Mouse (Mus musculus) induced T-regulatory cell, adult 2 months (primary cell): ENCODE measurements around the gene Runx1.

Experiments used
- DNase-seq: peaks from one replicate; pipeline ENCODE4 v3.0.0-alpha.2; 2012; ENCODE audit warnings: low read depth

The Runx1 gene

DNA sequence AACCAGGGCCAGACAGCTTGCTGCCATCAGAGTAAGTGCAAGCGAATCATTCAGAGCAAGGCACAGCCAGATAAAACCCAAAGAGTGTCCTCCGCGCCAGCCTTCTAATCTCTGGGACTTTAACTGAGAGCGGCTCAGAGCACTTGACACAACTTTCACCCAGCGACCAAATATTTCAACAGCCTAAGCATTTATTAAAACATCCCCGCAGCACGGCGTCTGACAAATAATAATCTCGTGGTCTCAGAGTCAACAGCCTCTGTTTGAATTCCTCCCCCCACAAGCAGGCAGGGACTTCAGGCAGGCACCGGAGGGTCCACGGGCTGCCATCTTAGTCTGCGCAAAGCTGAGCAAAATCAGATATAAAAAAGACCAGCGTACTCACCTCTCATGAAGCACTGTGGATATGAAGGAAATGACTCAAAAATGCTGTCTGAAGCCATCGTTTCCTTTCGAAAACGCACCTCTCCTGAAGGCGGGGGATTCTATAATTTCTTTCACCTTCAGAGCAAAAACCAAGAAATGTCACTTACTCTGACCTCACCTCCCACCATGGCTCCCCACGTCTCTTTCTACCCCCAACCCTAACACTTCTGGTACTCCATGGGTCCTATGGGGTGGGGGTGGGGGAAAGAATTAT lies 625 bp downstream of the Runx1 start:
- peak; percentile 89 for DNase-seq

DNA sequence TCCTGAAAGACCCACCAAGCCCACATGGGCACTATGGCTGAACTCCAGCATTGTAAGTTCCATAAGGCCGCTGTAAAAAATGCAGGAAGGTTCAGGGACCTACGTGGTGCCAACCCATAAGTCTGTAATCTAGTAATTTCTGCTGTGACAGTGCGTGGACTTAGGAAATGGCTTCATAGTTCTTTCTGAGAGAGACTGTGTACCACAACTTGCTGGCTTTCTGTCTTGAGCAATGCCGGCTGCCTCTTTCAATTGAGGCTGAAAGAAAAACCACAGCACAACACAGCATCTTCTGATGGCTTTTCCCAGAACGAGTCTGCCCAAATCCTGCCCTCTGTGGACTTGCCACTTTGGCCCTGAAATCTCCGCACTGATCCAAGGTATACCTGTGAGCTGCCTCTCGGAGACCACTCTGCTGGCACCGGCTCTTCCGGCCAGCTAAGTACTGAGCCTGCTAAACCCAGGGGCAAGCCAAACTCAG lies 1.2 kb downstream of the Runx1 start:
- peak; percentile 75 for DNase-seq

DNA sequence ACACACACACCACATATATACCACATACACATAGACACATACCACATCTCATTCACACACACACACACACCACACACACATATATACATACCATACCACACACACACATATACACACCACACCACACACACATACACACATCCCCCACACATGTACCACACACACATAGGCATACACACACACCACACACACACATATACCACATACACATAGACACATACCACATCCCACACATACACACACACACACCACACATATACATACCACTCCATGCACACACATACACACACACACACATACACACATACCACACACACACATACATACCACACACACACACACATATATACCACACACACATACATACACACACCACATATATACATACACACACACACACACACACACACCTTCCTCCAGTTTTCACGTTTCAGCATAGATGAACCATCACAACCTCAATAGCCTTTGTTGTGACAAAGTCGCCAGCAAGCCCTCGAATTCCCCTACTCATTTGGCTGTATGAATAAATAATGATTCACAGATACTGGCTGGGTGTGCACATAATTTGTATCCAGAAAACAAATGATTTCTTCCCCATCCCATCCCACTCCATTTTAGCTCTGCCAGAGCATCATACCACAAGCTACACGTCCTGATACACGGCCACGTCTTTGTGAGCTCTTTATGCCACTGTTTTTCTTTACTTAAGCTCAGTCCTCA lies 1.8 kb downstream of the Runx1 start:
- peak; percentile 70 for DNase-seq

GRCm38 (mm10) chr16:92823381-92823862 lies 2.5 kb downstream of the Runx1 start:
- DNase-seq, result peak; percentile 69

DNA sequence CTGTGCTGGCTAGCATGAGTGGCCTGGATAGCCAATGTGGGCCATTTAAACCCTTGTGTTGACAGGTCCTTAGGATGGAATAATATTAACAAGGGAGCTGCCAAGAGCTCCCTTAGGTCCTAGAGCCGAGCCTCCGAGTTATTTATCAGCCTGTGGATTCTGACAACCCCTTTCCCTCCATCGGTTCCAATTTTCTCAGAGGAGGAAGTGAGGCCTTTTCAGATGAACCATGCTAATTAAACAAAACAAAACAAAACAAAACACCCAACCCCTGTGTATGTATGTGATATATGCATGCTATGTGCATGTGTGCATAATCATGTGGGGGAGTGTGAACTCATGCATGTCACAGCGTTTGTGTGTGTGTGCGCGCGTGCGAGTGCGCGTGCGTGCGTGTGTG lies 3.3 kb downstream of the Runx1 start:
- peak; percentile 60 for DNase-seq

GRCm38 (mm10) chr16:92821938-92822629 lies 3.9 kb downstream of the Runx1 start:
- DNase-seq, result peak; percentile 84

DNA sequence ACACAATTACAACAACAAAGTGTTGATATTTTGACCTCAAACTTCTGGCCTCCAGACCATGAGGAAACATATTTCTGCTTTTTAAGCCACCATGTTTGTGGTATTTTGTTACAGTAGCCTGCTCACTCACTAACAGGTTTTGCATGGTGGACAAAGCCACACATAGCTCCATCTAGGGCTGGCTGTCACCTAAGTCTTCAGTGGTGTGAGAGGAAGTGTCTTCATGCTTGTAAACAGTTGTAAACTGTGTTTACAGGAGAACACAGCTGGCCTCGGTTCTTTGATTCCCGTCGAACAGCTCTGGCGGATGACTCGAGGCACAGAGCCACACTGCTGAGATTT lies 4.4 kb downstream of the Runx1 start:
- no peak for DNase-seq

GRCm38 (mm10) chr16:92820451-92820850 lies 5.5 kb downstream of the Runx1 start:
- DNase-seq, result peak; percentile 85

- peak; percentile 92 for DNase-seq
Observed at GRCm38 (mm10) chr16:92818480-92819269, 7.3 kb downstream of the Runx1 start.

DNA sequence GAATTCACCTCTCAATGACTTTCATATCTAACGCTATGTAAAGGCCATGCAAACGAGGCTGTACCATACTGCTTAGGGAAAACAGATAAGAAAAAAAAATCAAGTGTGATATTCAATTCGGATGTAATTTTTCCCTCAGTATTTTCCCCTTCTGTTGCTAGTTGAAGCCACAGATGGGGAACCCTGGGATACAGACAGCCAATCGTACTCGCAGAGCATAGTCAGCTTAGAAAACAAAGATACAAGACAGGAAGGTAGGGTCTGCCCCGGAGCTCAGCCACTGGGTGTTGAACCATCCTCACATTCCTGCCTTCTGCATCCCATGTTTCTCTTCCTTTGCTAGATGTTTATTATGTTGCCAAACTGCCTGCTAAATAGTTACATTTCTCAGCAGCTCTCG lies 9.9 kb downstream of the Runx1 start:
- peak; percentile 38 for DNase-seq

DNA sequence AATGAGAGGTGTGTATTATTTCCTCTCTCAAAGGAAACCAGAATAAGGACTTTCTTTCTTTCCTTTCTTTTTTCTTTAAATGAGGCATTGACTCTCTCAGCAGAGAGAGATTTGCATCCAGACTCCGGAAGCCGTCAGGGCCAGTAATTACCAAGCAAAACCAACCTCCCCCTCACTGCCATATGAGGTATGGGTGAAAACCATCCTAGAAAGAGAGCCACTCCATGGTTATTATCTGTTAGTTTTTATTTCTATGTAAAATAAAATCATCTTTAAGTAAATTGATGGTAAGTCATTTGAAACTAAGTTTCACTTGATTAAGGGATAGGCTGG lies 10.8 kb downstream of the Runx1 start:
- no peak for DNase-seq

- peak; percentile 75 for DNase-seq
Observed at GRCm38 (mm10) chr16:92814366-92815194, 11.4 kb downstream of the Runx1 start.

- peak; percentile 17 for DNase-seq
Observed at GRCm38 (mm10) chr16:92812405-92812804, 13.5 kb downstream of the Runx1 start.

- DNase-seq, result peak; percentile 58
Observed at GRCm38 (mm10) chr16:92810568-92811240, 15.2 kb downstream of the Runx1 start.

DNA sequence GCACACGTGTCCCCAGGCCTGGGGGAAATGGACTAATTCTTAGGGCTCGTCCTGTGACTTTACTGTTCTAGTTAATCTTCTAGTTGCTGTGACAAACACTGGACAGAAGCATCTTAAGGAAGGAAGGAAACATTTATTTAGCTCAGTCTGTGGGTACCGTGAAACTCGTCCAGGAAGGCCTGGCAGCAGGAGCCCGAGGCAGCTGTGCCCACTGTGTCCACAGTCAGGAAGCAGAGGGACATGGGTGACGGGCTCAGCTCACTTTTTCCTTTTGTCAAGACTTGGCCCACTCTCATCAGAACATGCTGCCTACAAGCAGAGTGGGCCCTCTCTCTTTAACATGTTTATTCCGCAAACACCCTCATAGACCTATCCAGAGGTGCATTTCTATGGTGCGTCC lies 18.2 kb downstream of the Runx1 start:
- DNase-seq, result no peak

DNA sequence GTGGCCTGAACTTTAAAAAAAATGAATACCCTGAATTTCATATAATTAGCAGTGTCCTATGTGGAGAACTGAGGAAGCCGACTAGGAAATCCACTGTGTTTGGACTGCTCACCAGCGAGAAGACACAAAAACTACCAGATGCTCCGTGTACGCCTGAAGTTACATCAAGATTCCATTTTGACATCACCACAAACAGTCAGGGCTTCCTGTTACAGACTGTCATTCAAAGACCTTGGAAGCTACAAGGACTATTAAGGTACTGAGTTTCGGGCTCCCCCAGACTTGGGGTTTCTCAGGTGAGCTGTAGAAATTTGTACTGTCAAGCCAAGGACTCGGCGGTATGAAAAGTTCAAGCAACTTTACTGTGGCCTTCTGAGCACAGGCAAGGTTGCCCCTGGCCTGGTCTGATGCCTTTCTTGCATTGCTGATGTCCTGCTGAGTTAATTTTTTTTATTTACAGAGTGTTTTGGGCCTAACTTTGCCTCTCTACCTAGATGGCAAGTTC lies 22.8 kb downstream of the Runx1 start:
- peak; percentile 75 for DNase-seq

DNA sequence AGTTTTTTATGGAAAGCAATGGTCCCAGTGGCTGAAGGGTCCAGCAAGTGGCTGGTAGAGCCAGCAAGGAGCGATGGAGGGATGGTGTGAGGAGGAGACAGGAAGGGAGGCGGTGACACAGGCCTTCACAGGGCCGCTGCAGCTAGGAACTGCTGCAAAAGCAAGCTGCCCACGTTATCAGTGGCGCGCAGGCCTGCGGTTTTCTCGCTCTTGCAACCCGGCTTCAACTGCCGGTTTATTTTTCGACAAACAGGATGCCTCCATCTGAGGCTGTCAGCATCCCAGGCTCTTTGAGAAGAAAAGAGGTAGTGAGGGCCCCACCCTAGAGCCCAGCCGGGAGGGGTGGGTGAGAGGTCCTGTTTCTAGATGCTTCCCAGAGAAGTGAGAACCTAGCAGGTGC lies 24.4 kb downstream of the Runx1 start:
- DNase-seq, result peak; percentile 92

DNA sequence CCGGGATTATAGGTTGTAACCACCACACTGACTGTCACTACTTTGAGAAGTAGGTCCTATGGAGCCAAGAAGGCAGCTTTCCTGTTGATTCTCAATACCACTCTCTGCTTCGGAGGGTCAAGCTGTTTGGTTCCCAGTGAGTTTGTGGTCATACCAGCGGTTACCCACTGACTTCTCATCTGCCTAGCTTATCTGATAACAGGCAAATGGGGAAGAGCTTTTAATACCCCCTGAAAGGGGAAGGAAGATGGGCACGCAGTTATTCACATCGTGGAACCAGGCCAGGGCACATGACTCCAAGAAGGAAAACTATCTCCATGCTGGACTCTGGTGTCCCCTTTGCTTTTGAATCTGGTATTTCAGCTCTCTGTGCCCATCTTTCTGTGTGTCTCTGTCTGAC lies 25.1 kb downstream of the Runx1 start:
- no peak for DNase-seq

- DNase-seq, result peak; percentile 70
Observed at GRCm38 (mm10) chr16:92799940-92800339, 26.0 kb downstream of the Runx1 start.

GRCm38 (mm10) chr16:92794197-92794596 lies 31.8 kb downstream of the Runx1 start:
- DNase-seq, result no peak

DNA sequence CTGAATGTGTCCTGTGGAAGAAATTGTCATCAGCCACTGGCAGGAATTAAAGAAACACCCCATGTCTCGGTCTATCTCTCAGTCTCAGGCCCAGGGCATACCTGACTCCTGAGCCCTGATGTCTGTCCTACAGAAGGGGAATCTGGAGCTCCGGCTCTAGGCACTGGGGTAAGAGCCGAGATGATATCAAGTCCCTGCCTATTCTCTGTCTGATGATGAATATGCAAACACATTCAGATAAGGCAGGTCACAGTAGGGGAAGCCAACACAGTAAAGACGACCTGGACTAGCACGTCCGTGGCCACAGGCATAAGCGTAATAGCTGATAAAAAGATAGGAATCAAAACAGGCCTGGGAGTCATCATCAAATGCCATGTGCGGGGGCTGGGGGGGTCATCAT lies 32.2 kb downstream of the Runx1 start:
- no peak for DNase-seq
